Mouse (Mus musculus) stomach, postnatal 0 days (tissue): ENCODE measurements around the gene Ufd1.

ENCODE experiments used
- CTCF ChIP-seq: IDR thresholded peaks from 2 replicates; pipeline ENCODE4 v1.5.1; 2016; ENCODE audit warnings: antibody characterized with exemption, low read depth, mild to moderate bottlenecking, moderate library complexity
- EP300 ChIP-seq: optimal IDR thresholded peaks from 2 replicates; pipeline ENCODE3; 2016; ENCODE audit warnings: antibody characterized with exemption

GRCm38 (mm10) chr16:18766390-18766789 is 45.2 kb upstream of the Ufd1 start:
- TF ChIP-seq EP300 (no peak), CTCF (no peak)
